Mouse (Mus musculus) kidney, adult 10 weeks (tissue): Measurements from ENCODE around the gene Htr2a. TPM values are rescaled to one million over a fixed set of nuclear protein-coding genes. Genes with fewer than 3 reads are reported as not detected.

Source experiments
- polyA plus RNA-seq: library from polyadenylated mRNA; stranded (reverse); fragments of 350-450 nt; fragmentation: Illumina TruSeq; extraction: RNeasy Lipid Tissue Mini Kit (QIAGEN cat#74804); gene quantifications from one replicate; pipeline ENCODE4 v1.2.3, GENCODE M21; 2014; ENCODE audit warnings: low read depth, low replicate concordance

The Htr2a gene
- polyA plus RNA-seq, result 0.44 TPM

GRCm38 (mm10) chr14:74640819-74641381, at the start of gene Htr2a:
Htr2a (plus strand) TSS chr14:74640840.

GRCm38 (mm10) chr14:74732079-74732783, 91.6 kb downstream of the Htr2a start, which contains the start of gene Esd:
Esd (plus strand) TSS chr14:74732297.

Other genes starting within 250 kb of the Htr2a start
- 1,178 TPM for gene Esd, start 91.5 kb downstream of the Htr2a start, polyA plus RNA-seq